Mouse (Mus musculus): Measurements from ENCODE around the gene Olfr223. TPM values are rescaled to one million over a fixed set of nuclear protein-coding genes. Genes with fewer than 3 reads are reported as not detected.
"Not testable (repeated sequence)": the region's sequence is repeated elsewhere in the genome, so short reads cannot be mapped to it uniquely, and the experiment has no call there.

The Olfr223 gene
- polyA plus RNA-seq, 1 experiment, result not detected

- no peak for DNase-seq
- 41% methylated on average over 6 of the region's 6 CpGs for WGBS
- Histone ChIP-seq H3K4me1 (ENCODE audit: control insufficient read depth, insufficient read depth, low read length) (no peaks in the 10 kb centered on the region; the same call in 1 of the 2 replicates), H3K27me3 (ENCODE audit: control insufficient read depth, insufficient read depth, low read length) (no peaks in the 10 kb centered on the region), H3K4me3 (replicated peaks; ENCODE audit: insufficient read depth, low read depth, low read length) (no peak overlapping the region), H3K27ac (ENCODE audit: insufficient read depth, low read length) (no peak overlapping the region)
- TF ChIP-seq POLR2A (IDR thresholded peaks at IDR 0.05; ENCODE audit: borderline replicate concordance, insufficient read depth, low read length) (no peak), CTCF (IDR thresholded peaks at IDR 0.05; ENCODE audit: borderline replicate concordance, insufficient read depth, low read depth, low read length) (no peak)
These were observed 8.6 kb downstream of the Olfr223 start for GRCm38 (mm10) chr11:59584539-59584938.

GRCm38 (mm10) chr11:59576135-59576534, 17.0 kb downstream of the Olfr223 start, which contains the start of gene Olfr222:
TSS of gene Olfr222 (minus strand) at chr11:59576235.
- not testable (repeated sequence) for H3K4me3 ChIP-seq (replicated peaks; ENCODE audit: insufficient read depth, low read depth, low read length); DNase-seq; H3K27me3 ChIP-seq (ENCODE audit: control insufficient read depth, insufficient read depth, low read length); H3K4me1 ChIP-seq (ENCODE audit: control insufficient read depth, insufficient read depth, low read length); H3K27ac ChIP-seq (ENCODE audit: insufficient read depth, low read length)

- no peak for DNase-seq
- TF ChIP-seq POLR2A (IDR thresholded peaks at IDR 0.05; ENCODE audit: borderline replicate concordance, insufficient read depth, low read length) (no peak), CTCF (IDR thresholded peaks at IDR 0.05; ENCODE audit: borderline replicate concordance, insufficient read depth, low read depth, low read length) (no peak)
- 61% methylated on average over 9 of the region's 9 CpGs for WGBS
- no peaks in the 10 kb centered on the region for H3K4me1 ChIP-seq (ENCODE audit: control insufficient read depth, insufficient read depth, low read length)
- H3K27me3 ChIP-seq (ENCODE audit: control insufficient read depth, insufficient read depth, low read length), result no peaks in the 10 kb centered on the region; the same call in 1 of the 2 replicates
- H3K4me3 ChIP-seq (replicated peaks; ENCODE audit: insufficient read depth, low read depth, low read length), result no peak overlapping the region
- H3K27ac ChIP-seq (ENCODE audit: insufficient read depth, low read length), result no peak overlapping the region
These were observed 17.4 kb downstream of the Olfr223 start for GRCm38 (mm10) chr11:59575726-59576125.

- H3K4me3 ChIP-seq (replicated peaks; ENCODE audit: insufficient read depth, low read depth, low read length), result no peak overlapping the region
- whole genome bisulfite sequencing, result 59% methylated on average over 3 of the region's 3 CpGs
- H3K27ac ChIP-seq (ENCODE audit: insufficient read depth, low read length), result no peak overlapping the region
- no peaks in the 10 kb centered on the region for H3K27me3 ChIP-seq (ENCODE audit: control insufficient read depth, insufficient read depth, low read length)
- TF ChIP-seq CTCF (IDR thresholded peaks at IDR 0.05; ENCODE audit: borderline replicate concordance, insufficient read depth, low read depth, low read length) (peak; percentile 69; the same call in 1 of the 2 replicates), POLR2A (IDR thresholded peaks at IDR 0.05; ENCODE audit: borderline replicate concordance, insufficient read depth, low read length) (no peak)
- no peaks in the 10 kb centered on the region for H3K4me1 ChIP-seq (ENCODE audit: control insufficient read depth, insufficient read depth, low read length)
- peak in 1 of 2 experiments; percentile 18 for DNase-seq
These were observed 23.8 kb downstream of the Olfr223 start for GRCm38 (mm10) chr11:59569306-59569705.

- no peak for DNase-seq
- 56% methylated on average over 9 of the region's 9 CpGs for WGBS
These were observed 30.3 kb downstream of the Olfr223 start for GRCm38 (mm10) chr11:59562837-59563236.

GRCm38 (mm10) chr11:59562336-59562735, 30.8 kb downstream of the Olfr223 start:
- H3K27me3 ChIP-seq (ENCODE audit: control insufficient read depth, insufficient read depth, low read length), result no peaks in the 10 kb centered on the region
- no peak for DNase-seq
- H3K27ac ChIP-seq (ENCODE audit: insufficient read depth, low read length), result no peak overlapping the region
- 95% methylated on average over 4 of the region's 4 CpGs for WGBS
- TF ChIP-seq POLR2A (IDR thresholded peaks at IDR 0.05; ENCODE audit: borderline replicate concordance, insufficient read depth, low read length) (no peak), CTCF (IDR thresholded peaks at IDR 0.05; ENCODE audit: borderline replicate concordance, insufficient read depth, low read depth, low read length) (no peak)
- H3K4me1 ChIP-seq (ENCODE audit: control insufficient read depth, insufficient read depth, low read length), result no peaks in the 10 kb centered on the region
- H3K4me3 ChIP-seq (replicated peaks; ENCODE audit: insufficient read depth, low read depth, low read length), result no peak overlapping the region

More at GRCm38 (mm10) chr11:59562837-59563236, 30.3 kb downstream of the Olfr223 start:
- Histone ChIP-seq H3K27ac (ENCODE audit: insufficient read depth, low read length) (no peak overlapping the region), H3K4me3 (replicated peaks; ENCODE audit: insufficient read depth, low read depth, low read length) (no peak overlapping the region), H3K27me3 (ENCODE audit: control insufficient read depth, insufficient read depth, low read length) (no peaks in the 10 kb centered on the region), H3K4me1 (ENCODE audit: control insufficient read depth, insufficient read depth, low read length) (no peaks in the 10 kb centered on the region)
- TF ChIP-seq POLR2A (IDR thresholded peaks at IDR 0.05; ENCODE audit: borderline replicate concordance, insufficient read depth, low read length) (no peak), CTCF (IDR thresholded peaks at IDR 0.05; ENCODE audit: borderline replicate concordance, insufficient read depth, low read depth, low read length) (no peak)

- no peak for DNase-seq
- no peak for TF ChIP-seq CTCF (IDR thresholded peaks at IDR 0.05; ENCODE audit: borderline replicate concordance, insufficient read depth, low read depth, low read length)
- no peak for TF ChIP-seq POLR2A (IDR thresholded peaks at IDR 0.05; ENCODE audit: borderline replicate concordance, insufficient read depth, low read length)
- Histone ChIP-seq H3K4me1 (ENCODE audit: control insufficient read depth, insufficient read depth, low read length) (no peaks in the 10 kb centered on the region), H3K27me3 (ENCODE audit: control insufficient read depth, insufficient read depth, low read length) (no peaks in the 10 kb centered on the region), H3K27ac (ENCODE audit: insufficient read depth, low read length) (no peak overlapping the region), H3K4me3 (replicated peaks; ENCODE audit: insufficient read depth, low read depth, low read length) (no peak overlapping the region)
- WGBS, result 72% methylated on average over 3 of the region's 3 CpGs
These were observed 32.2 kb downstream of the Olfr223 start for GRCm38 (mm10) chr11:59560906-59561305.

GRCm38 (mm10) chr11:59554535-59554934, 38.6 kb downstream of the Olfr223 start:
- no peak overlapping the region for H3K4me3 ChIP-seq (replicated peaks; ENCODE audit: insufficient read depth, low read depth, low read length)
- 76% methylated on average over 8 of the region's 8 CpGs for WGBS
- no peaks in the 10 kb centered on the region for H3K4me1 ChIP-seq (ENCODE audit: control insufficient read depth, insufficient read depth, low read length)
- H3K27me3 ChIP-seq (ENCODE audit: control insufficient read depth, insufficient read depth, low read length), result no peaks in the 10 kb centered on the region
- H3K27ac ChIP-seq (ENCODE audit: insufficient read depth, low read length), result no peak overlapping the region
- no peak for DNase-seq
- no peak for TF ChIP-seq CTCF (IDR thresholded peaks at IDR 0.05; ENCODE audit: borderline replicate concordance, insufficient read depth, low read depth, low read length)
- no peak for TF ChIP-seq POLR2A (IDR thresholded peaks at IDR 0.05; ENCODE audit: borderline replicate concordance, insufficient read depth, low read length)
